Mouse (Mus musculus) 3T3-L1 (cell line): ENCODE results near the gene Kcnh1.
A peak's percentile ranks its signal among the peaks of the same experiment; 100 is the strongest.

Source experiments
- DNase-seq: peaks from one replicate; pipeline ENCODE4 v3.0.0-alpha.2; 2015; ENCODE audit warnings: low read depth, low spot score

The Kcnh1 gene

DNA sequence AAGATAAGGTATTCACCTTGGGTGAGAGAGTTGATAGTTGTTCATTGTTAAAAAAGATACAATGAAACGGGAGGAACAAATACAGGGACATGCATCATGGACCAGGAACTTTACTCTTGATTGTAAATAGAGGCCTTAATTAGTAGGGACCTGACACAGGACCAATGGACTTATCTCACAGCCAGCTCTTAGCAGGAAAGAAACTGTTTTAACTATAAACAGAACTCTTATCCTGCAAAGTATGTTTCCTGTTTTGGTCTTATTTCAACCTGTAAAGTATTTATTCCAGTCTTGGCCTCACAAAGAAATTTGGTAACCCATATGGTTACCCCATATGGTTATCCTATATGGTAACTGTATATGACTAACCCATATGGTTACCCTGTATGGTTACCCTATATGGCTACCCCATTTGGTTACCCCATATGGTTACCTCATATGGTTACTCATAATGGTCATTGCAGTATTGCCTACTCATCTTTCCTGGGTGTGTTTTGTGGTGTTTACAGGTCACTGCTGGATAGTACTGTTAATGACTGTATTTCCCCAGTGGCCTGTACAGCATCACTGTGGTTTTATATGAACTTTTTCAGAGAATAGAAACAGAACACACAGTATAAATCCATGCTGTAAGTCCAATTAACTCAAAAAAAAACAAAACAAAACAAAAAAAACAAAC, 125.0 kb downstream of the Kcnh1 start:
- DNase-seq, result peak; percentile 66

GRCm38 (mm10) chr1:192324223-192324622, 133.6 kb downstream of the Kcnh1 start:
- no peak for DNase-seq

DNA sequence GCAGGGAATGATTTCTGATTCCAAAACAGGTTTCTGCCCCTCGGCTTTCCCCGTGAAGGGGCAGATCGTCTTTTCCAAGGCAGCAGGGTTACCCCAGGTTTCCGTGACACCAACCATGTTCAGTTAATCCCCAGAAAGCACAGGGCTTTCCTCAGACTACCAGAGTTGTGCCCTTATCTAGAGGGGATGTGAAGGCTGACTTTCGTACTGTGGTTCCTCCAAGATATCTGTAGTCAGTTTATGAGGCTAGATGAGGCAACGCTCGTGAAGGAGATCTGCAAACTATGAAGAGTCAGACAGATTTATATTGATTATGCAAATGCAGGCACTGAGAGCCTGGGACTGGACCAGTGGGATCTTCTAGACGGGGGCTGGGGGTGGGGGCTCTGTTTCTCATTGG, 136.5 kb downstream of the Kcnh1 start:
- no peak for DNase-seq

GRCm38 (mm10) chr1:192331207-192331606, 140.6 kb downstream of the Kcnh1 start:
- no peak for DNase-seq

GRCm38 (mm10) chr1:192336029-192336428, 145.5 kb downstream of the Kcnh1 start:
- DNase-seq, result no peak

DNA sequence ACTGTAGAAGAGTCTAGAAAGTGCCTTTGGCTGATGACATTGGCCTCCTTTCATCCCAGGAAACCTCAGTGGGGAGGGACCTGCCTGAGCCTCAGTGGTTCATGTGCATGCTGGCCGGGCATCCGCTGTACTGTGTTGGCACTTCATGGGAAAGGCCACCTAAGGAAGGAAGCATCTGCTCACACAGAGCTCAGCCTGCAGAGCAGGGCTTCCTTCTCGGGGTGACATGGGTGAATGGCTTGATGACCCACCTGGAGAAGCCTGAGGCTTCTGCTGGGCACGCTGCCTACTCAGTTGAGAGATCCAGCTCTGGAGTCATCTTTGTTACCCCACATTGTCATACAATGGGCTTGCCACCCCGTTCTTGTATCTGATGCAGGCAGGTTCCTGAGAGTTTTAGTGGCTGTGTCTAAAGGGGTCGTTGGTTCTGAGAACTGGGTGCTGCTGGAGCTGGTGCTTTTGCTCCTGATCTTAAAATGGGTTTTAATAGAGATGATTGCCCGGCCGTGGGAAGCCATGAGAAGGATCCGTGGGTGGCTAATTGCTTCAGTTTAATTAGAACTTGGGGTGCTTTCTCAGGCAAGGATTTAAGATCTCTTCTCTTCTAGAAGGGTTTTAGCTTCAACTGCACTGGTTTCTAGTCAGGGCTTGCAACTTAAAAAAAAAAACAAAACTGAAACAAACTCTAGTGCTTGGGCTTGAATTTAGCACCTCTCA, 148.9 kb downstream of the Kcnh1 start:
- no peak for DNase-seq

GRCm38 (mm10) chr1:192341774-192342173, 151.2 kb downstream of the Kcnh1 start:
- DNase-seq, result no peak

DNA sequence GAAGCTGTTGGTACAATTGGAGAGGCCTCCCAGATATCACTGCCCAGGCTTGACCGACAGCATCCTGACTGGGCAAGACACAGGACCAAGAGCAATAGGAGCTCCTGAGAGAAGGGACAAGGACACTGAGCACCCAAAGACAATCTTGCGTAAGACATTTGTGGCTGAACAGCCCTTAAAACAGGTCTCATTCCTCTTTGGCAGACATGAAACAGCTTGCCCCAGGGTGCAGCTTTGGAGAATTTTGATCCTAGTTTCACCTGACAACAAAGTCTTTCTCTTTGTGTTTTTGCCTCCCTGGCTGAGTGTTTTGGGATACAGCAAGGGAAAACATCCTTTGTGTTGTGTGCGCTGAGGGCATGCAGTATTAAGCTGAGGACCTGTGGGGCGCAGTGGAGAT, 153.4 kb downstream of the Kcnh1 start:
- no peak for DNase-seq

GRCm38 (mm10) chr1:192347327-192347726, 156.8 kb downstream of the Kcnh1 start:
- DNase-seq, result no peak

DNA sequence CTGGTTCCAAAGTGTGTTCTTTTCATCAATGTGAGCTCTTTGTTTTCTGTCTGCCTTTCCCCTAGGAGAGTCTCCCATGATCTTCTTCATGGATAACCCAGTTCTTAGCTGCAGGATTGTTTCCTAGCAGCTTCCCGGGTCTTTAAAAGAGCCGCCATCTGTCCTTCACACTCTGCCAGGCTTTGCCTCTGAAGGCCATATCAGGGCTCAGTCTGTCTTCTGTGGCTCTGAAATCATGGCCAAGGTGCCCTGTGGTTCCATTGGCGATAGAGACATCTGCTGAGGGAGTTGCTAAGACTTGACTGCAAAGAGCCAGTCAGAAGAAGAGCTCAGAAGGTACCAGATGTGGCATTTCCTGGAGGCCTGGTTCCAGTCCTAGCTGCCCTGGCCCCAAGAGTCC, 165.7 kb downstream of the Kcnh1 start:
- no peak for DNase-seq

- no peak for DNase-seq
Measured at GRCm38 (mm10) chr1:192359212-192359611, 168.6 kb downstream of the Kcnh1 start.

- no peak for DNase-seq
Measured at GRCm38 (mm10) chr1:192368336-192368735, 177.8 kb downstream of the Kcnh1 start.

- no peak for DNase-seq
Measured at GRCm38 (mm10) chr1:192371943-192372614, 181.5 kb downstream of the Kcnh1 start.

GRCm38 (mm10) chr1:192378546-192379075, 188.0 kb downstream of the Kcnh1 start:
- DNase-seq, result no peak

DNA sequence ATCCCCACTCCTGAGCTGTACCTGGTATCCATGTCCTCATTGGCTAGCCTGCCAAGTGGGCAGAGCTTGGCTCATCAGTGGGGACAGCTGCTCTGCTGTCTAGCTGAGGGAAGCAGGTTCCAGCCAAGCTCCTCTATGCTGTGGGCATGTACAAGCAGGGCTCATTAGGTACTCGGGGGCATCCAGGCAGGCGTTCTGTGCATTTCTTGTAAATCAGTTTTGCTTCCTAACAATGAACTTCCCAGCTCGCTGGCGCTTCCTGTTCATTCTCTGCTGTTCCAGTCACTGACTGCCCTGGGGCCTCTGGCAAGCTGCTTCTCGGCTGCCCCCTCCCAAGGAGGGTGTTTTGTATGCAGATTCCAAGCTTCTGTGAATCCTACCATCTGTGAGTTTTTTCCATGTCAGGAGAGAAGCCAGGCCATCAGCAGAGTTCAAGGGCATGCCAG, 190.0 kb downstream of the Kcnh1 start:
- no peak for DNase-seq

DNA sequence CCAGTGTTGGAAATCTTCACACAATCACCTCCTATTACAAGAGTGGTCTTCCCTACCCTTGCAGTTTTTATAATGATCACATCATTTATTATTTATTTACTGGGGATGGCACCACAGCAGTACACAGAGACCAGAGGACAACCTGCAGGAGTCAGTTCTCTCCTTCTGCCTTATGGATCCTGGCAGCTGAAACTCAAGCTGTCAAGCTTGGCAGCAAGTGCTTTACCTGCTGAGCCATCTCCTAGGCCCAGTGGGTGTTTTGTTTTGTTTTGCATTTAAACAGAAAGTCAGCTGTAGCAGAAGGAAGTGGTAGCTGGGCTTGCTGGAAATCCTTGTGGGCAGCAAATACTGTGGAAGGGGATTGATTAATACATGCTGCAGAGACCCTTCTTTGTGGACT, 197.1 kb downstream of the Kcnh1 start:
- no peak for DNase-seq

DNA sequence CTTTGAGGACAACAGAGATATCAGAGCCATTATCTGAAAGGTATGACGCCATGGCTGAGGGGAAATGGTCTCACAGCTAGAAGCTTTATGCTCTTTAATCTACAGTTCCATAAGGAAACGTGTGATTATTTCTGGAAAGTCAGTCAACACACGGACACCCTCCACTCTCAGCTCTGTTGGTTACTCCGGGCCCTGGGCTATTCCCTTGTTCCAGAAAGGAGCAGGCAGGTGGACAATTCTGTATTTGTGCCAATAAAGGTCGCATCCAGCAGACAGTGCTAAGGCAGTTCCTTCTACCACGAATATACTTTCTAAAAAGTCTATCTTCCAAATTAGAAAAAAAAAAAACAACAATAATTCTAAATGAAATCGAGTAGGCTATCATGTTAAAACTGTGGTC, 200.5 kb downstream of the Kcnh1 start:
- DNase-seq, result no peak

- no peak for DNase-seq
Measured at GRCm38 (mm10) chr1:192392232-192392631, 201.7 kb downstream of the Kcnh1 start.

- no peak for DNase-seq
Measured at GRCm38 (mm10) chr1:192399667-192400490, 209.3 kb downstream of the Kcnh1 start.

- DNase-seq, result no peak
Measured at GRCm38 (mm10) chr1:192400991-192401390, 210.4 kb downstream of the Kcnh1 start.

- DNase-seq, result no peak
Measured at GRCm38 (mm10) chr1:192402911-192403704, 212.5 kb downstream of the Kcnh1 start.
